Mouse (Mus musculus) heart, postnatal 0 days (tissue): ENCODE results near the gene Tex9. TPM values are rescaled to one million over a fixed set of nuclear protein-coding genes. Genes with fewer than 3 reads are reported as not detected.

Source experiments
- ATAC-seq: fragments of 200-750 bp; cut with Nextera tagmentation; 2 replicates; pipeline ENCODE4 v1.8.0; 2017; ENCODE audit warnings: low read depth, moderate number of reproducible peaks, moderate library complexity; ENCODE audit not compliant: insufficient read depth
- DNase-seq: peaks from one replicate; pipeline ENCODE4 v3.0.0-alpha.2; 2016; ENCODE audit warnings: low spot score
- H3K27ac ChIP-seq: fragments of 300-500 bp; sonication (generic); 2 replicates; pipeline ENCODE4 v1.5.1; 2014; ENCODE audit warnings: low read depth, mild to moderate bottlenecking
- H3K27me3 ChIP-seq: fragments of 300-500 bp; sonication (generic); 2 replicates; pipeline ENCODE4 v1.6.1; 2014; ENCODE audit warnings: low read length, mixed read lengths; ENCODE audit not compliant: control insufficient read depth, insufficient read depth
- H3K36me3 ChIP-seq: fragments of 300-500 bp; sonication (generic); replicated peaks from 2 replicates; pipeline ENCODE4 v1.6.1; 2014; ENCODE audit warnings: low read length, mixed read lengths; ENCODE audit not compliant: control insufficient read depth, insufficient read depth
- H3K4me1 ChIP-seq: fragments of 300-500 bp; sonication (generic); 2 replicates; pipeline ENCODE4 v1.6.1; 2014; ENCODE audit warnings: antibody characterized with exemption; ENCODE audit not compliant: control insufficient read depth, insufficient read depth
- H3K4me2 ChIP-seq: fragments of 300-500 bp; sonication (generic); 2 replicates; pipeline ENCODE4 v1.6.1; 2014; ENCODE audit warnings: low read depth, mild to moderate bottlenecking, low read length, moderate library complexity
- H3K4me3 ChIP-seq: fragments of 300-500 bp; sonication (generic); 2 replicates; pipeline ENCODE4 v1.5.1; 2014; ENCODE audit warnings: low read depth, low read length
- H3K9ac ChIP-seq: fragments of 300-500 bp; sonication (generic); replicated peaks from 2 replicates; pipeline ENCODE4 v1.6.1; 2014; ENCODE audit warnings: low read depth, low read length, mixed read lengths
- H3K9me3 ChIP-seq: fragments of 300-500 bp; sonication (generic); replicated peaks from 2 replicates; pipeline ENCODE4 v1.6.1; 2016; ENCODE audit warnings: low read length; ENCODE audit not compliant: control insufficient read depth
- CTCF ChIP-seq: IDR thresholded peaks from 2 replicates; pipeline ENCODE4 v1.5.1; 2016; ENCODE audit warnings: antibody characterized with exemption, control low read depth, low read depth
- EP300 ChIP-seq: IDR thresholded peaks from 2 replicates; pipeline ENCODE4 v1.6.1; 2016; ENCODE audit warnings: antibody characterized with exemption, low read depth
- WGBS: fragments of 180-500 bp; shearing (Covaris S2); extraction: QIAGEN DNeasy Blood & Tissue Kit; methylation state at CpG from one replicate; pipeline ENCODE4 v1.1.7; 2014; 5-methylcytosine and 5-hydroxymethylcytosine counted together
- polyA plus RNA-seq: library from polyadenylated mRNA; unstranded; fragments of >200 nt; fragmentation: Nextera tagmentation; extraction: Ambion mirVana; gene quantifications from 2 replicates; pipeline ENCODE4 v1.2.1, GENCODE M21; 2015
- total RNA-seq: library from RNA; depleted of rRNA; stranded (reverse); fragments of >200 nt; gene quantifications from 2 replicates; pipeline ENCODE4 v1.2.3, GENCODE M21; 2014; ENCODE audit warnings: low replicate concordance

The Tex9 gene
- total and polyA plus RNA-seq, 2 experiments from 2014 or later: 0.76 to 6.3 TPM

GRCm38 (mm10) chr9:72493984-72494685 is 2.1 kb upstream of the Tex9 start:
- peaks cover 6% of the 10 kb centered on the region; the same call in 1 of the 2 replicates for H3K4me1 ChIP-seq
- TF ChIP-seq CTCF: no peak
- 83% methylated on average over 3 of the region's 3 CpGs for WGBS
- no peak overlapping the region for H3K4me2 ChIP-seq
- no peaks in the 10 kb centered on the region for H3K36me3 ChIP-seq
- H3K4me3 ChIP-seq: no peak overlapping the region
- H3K9ac ChIP-seq: no peak overlapping the region
- ATAC-seq (no peak), DNase-seq (no peak)
- no peaks in the 10 kb centered on the region for H3K27me3 ChIP-seq
- H3K27ac ChIP-seq: no peak overlapping the region
- H3K9me3 ChIP-seq: no peaks in the 10 kb centered on the region

- Histone ChIP-seq H3K4me1 (peaks cover 6% of the 10 kb centered on the region; the same call in 1 of the 2 replicates), H3K9me3 (no peaks in the 10 kb centered on the region), H3K27me3 (no peaks in the 10 kb centered on the region), H3K4me3 (no peak overlapping the region), H3K4me2 (no peak overlapping the region), H3K9ac (no peak overlapping the region), H3K27ac (no peak overlapping the region), H3K36me3 (no peaks in the 10 kb centered on the region)
- WGBS: 79% methylated on average over 2 of the region's 2 CpGs
- TF ChIP-seq CTCF: no peak
- no peak for TF ChIP-seq EP300
- DNase-seq (no peak), ATAC-seq (no peak)
Observed at GRCm38 (mm10) chr9:72493465-72493864, 1.5 kb upstream of the Tex9 start.

GRCm38 (mm10) chr9:72491559-72492193 is 336 bp downstream of the Tex9 start:
- H3K4me3 ChIP-seq: peak overlapping the region; percentile 77
- under 1% methylated on average over 32 of the region's 32 CpGs for WGBS
- H3K4me2 ChIP-seq: peak overlapping the region; percentile 76
- H3K4me1 ChIP-seq: peaks cover 6% of the 10 kb centered on the region; the same call in 1 of the 2 replicates
- H3K27ac ChIP-seq: peak overlapping the region; percentile 85
- no peaks in the 10 kb centered on the region for H3K36me3 ChIP-seq
- no peak for TF ChIP-seq CTCF
- TF ChIP-seq EP300: peak; percentile 47; the same call in 1 of the 2 replicates
- ATAC-seq: peak; percentile 98
- no peaks in the 10 kb centered on the region for H3K27me3 ChIP-seq
- H3K9ac ChIP-seq: peak overlapping the region; percentile 61
- no peaks in the 10 kb centered on the region for H3K9me3 ChIP-seq
- DNase-seq: peak; percentile 82

GRCm38 (mm10) chr9:72489131-72489530 is 2.9 kb downstream of the Tex9 start:
- Histone ChIP-seq H3K27ac (no peak overlapping the region), H3K9me3 (no peaks in the 10 kb centered on the region), H3K27me3 (no peaks in the 10 kb centered on the region), H3K36me3 (no peaks in the 10 kb centered on the region; the same call in 1 of the 2 replicates), H3K4me3 (no peak overlapping the region), H3K4me2 (no peak overlapping the region), H3K9ac (no peak overlapping the region), H3K4me1 (peaks cover 6% of the 10 kb centered on the region; the same call in 1 of the 2 replicates)
- DNase-seq (no peak), ATAC-seq (no peak)
- 87% methylated on average over 5 of the region's 5 CpGs for WGBS
- TF ChIP-seq CTCF: no peak
- no peak for TF ChIP-seq EP300

- no peak overlapping the region for H3K4me2 ChIP-seq
- TF ChIP-seq EP300: no peak
- no peak for TF ChIP-seq CTCF
Observed at GRCm38 (mm10) chr9:72488523-72488922, 3.5 kb downstream of the Tex9 start.

More at GRCm38 (mm10) chr9:72488523-72488922, 3.5 kb downstream of the Tex9 start:
- no peaks in the 10 kb centered on the region for H3K9me3 ChIP-seq
- peaks cover 2% of the 10 kb centered on the region; the same call in 1 of the 2 replicates for H3K36me3 ChIP-seq
- no peak overlapping the region for H3K27ac ChIP-seq
- no peak overlapping the region for H3K4me3 ChIP-seq
- H3K4me1 ChIP-seq: peaks cover 6% of the 10 kb centered on the region; the same call in 1 of the 2 replicates
- no peak overlapping the region for H3K9ac ChIP-seq
- no peaks in the 10 kb centered on the region for H3K27me3 ChIP-seq
- DNase-seq (no peak), ATAC-seq (no peak)
